Mouse (Mus musculus): Measurements from ENCODE around the gene Plg.

DNA sequence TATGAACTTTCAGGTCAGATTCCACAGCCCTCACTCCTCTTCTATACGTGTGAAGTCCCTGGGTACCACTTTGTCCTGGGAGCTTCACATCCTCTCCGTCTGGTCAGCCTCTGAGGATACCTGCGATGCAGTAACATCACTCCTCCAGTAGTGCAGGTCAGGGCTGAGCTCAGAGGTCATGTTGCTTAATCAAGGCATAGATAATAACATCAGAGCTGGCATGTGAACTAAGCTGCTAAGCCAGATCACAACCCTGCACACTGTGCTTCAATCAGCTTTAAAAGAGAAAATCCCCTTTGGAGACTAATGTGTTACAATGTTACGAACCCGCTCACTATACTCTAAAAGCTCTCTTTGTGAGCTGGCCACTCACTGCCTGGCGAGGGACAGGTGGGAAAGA, 43.3 kb upstream of the Plg start:
- TF ChIP-seq CTCF (IDR thresholded peaks at IDR 0.05) (no peak), EP300 (IDR thresholded peaks at IDR 0.05) (no peak)

Data from lung, postnatal 0 days (tissue).